Mouse (Mus musculus) liver, postnatal 0 days (tissue): ENCODE measurements around the gene H2al1b. TPM values are rescaled to one million over a fixed set of nuclear protein-coding genes. Genes with fewer than 3 reads are reported as not detected.
"Not testable (repeated sequence)": the region's sequence is repeated elsewhere in the genome, so short reads cannot be mapped to it uniquely, and the experiment has no call there.

Source experiments
- ATAC-seq: fragments of 200-750 bp; cut with Nextera tagmentation; 2 replicates; pipeline ENCODE4 v1.8.0; 2017; ENCODE audit warnings: mild to moderate bottlenecking, moderate library complexity
- DNase-seq: peaks from one replicate; pipeline ENCODE4 v3.0.0-alpha.2; 2016
- H3K27ac ChIP-seq: fragments of 300-500 bp; sonication (generic); 2 replicates; pipeline ENCODE4 v1.5.1; 2014; ENCODE audit warnings: antibody characterized with exemption, moderate library complexity, mild to moderate bottlenecking, low read depth
- H3K27me3 ChIP-seq: fragments of 300-500 bp; sonication (generic); 2 replicates; pipeline ENCODE4 v1.6.1; 2014; ENCODE audit warnings: low read length, control low read depth, mixed read lengths; ENCODE audit not compliant: insufficient read depth
- H3K36me3 ChIP-seq: fragments of 300-500 bp; sonication (generic); replicated peaks from 2 replicates; pipeline ENCODE4 v1.6.1; 2014; ENCODE audit warnings: mild to moderate bottlenecking, control low read depth, low read length, moderate library complexity, mixed read lengths; ENCODE audit not compliant: insufficient read depth
- H3K4me1 ChIP-seq: fragments of 300-500 bp; sonication (generic); 2 replicates; pipeline ENCODE4 v1.6.1; 2014; ENCODE audit warnings: antibody characterized with exemption, mild to moderate bottlenecking, control low read depth; ENCODE audit not compliant: insufficient read depth
- H3K4me2 ChIP-seq: fragments of 300-500 bp; sonication (generic); 2 replicates; pipeline ENCODE4 v1.6.1; 2014; ENCODE audit warnings: low read depth, mild to moderate bottlenecking, low read length, moderate library complexity, mixed read lengths
- H3K4me3 ChIP-seq: fragments of 300-500 bp; sonication (generic); 2 replicates; pipeline ENCODE4 v1.5.1; 2014; ENCODE audit warnings: low read depth, low read length
- H3K9ac ChIP-seq: fragments of 300-500 bp; sonication (generic); replicated peaks from 2 replicates; pipeline ENCODE4 v1.6.1; 2014; ENCODE audit warnings: mild to moderate bottlenecking, moderate library complexity
- H3K9me3 ChIP-seq: fragments of 300-500 bp; sonication (generic); 2 replicates; pipeline ENCODE4 v1.6.1; 2016; ENCODE audit warnings: mild to moderate bottlenecking, control low read depth, low read length, mixed read lengths
- CTCF ChIP-seq: sonication (generic); IDR thresholded peaks from 2 replicates; pipeline ENCODE4 v1.5.1; 2016; ENCODE audit warnings: antibody characterized with exemption, low read depth
- EP300 ChIP-seq: IDR thresholded peaks from 2 replicates; pipeline ENCODE4 v1.6.1; 2016; ENCODE audit warnings: antibody characterized with exemption, low read depth, mild to moderate bottlenecking
- WGBS: fragments of 180-500 bp; shearing (Covaris S2); extraction: QIAGEN DNeasy Blood & Tissue Kit; methylation state at CpG from one replicate; pipeline ENCODE4 v1.1.7; 2014; ENCODE audit not compliant: insufficient replicate concordance; 5-methylcytosine and 5-hydroxymethylcytosine counted together
- polyA plus RNA-seq: library from polyadenylated mRNA; unstranded; fragments of >200 nt; fragmentation: Nextera tagmentation; extraction: Ambion mirVana; gene quantifications from 2 replicates; pipeline ENCODE4 v1.2.1, GENCODE M21; 2015

The H2al1b gene
- polyA plus RNA-seq, 1 experiment from 2014 or later = not detected

DNA sequence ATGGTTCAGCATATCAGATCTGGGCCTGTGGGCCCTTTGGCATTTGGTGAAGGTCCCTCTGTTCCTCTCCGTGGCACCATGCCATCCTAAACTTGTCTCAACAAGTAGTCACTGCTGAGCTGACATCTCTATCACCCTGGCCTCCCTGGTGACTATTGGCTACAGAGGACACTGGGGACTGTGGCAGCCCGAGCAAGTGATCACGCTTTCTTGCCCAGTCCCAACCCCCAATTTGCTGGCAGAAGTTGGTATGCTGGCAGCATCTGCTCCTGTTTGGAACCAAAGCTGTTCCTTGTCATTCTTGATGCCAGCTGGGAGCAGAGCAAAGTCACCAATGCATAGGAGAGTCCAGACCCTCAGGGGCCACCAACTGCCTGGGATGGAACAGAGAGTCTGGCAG is 33.2 kb upstream of the H2al1b start:
- 63% methylated on average over 3 of the region's 3 CpGs for WGBS
- TF ChIP-seq EP300 = no peak
- TF ChIP-seq CTCF = no peak

GRCm38 (mm10) chrX:11273190-11273589 is 29.0 kb upstream of the H2al1b start:
- ATAC-seq = no peak
- 62% methylated on average over 3 of the region's 3 CpGs for WGBS
- TF ChIP-seq EP300 (no peak), CTCF (no peak)

More for the DNA sequence above, 33.2 kb upstream of the H2al1b start:
- Histone ChIP-seq H3K4me3 (no peak overlapping the region), H3K27me3 (peaks cover 3% of the 10 kb centered on the region; the same call in 1 of the 2 replicates), H3K9ac (no peak overlapping the region), H3K4me2 (no peak overlapping the region), H3K36me3 (no peaks in the 10 kb centered on the region), H3K27ac (no peak overlapping the region), H3K9me3 (no peaks in the 10 kb centered on the region), H3K4me1 (no peaks in the 10 kb centered on the region)
- ATAC-seq = no peak
- DNase-seq = no peak

GRCm38 (mm10) chrX:11277083-11277482 is 25.1 kb upstream of the H2al1b start:
- DNase-seq (no peak), ATAC-seq (no peak)
- no peaks in the 10 kb centered on the region for H3K36me3 ChIP-seq
- no peak overlapping the region for H3K27ac ChIP-seq
- TF ChIP-seq EP300 (no peak), CTCF (no peak)
- H3K27me3 ChIP-seq = 0 out of 2 replicates have a peak, but pooled peaks cover 3% of the 10 kb centered on the region
- H3K4me2 ChIP-seq = no peak overlapping the region
- 70% methylated on average over 6 of the region's 6 CpGs for WGBS
- no peaks in the 10 kb centered on the region for H3K9me3 ChIP-seq
- no peaks in the 10 kb centered on the region for H3K4me1 ChIP-seq
- no peak overlapping the region for H3K9ac ChIP-seq
- no peak overlapping the region for H3K4me3 ChIP-seq

More at GRCm38 (mm10) chrX:11273190-11273589, 29.0 kb upstream of the H2al1b start:
- H3K9ac ChIP-seq = no peak overlapping the region
- no peak for DNase-seq
- no peak overlapping the region for H3K27ac ChIP-seq
- H3K27me3 ChIP-seq = peaks cover 3% of the 10 kb centered on the region; the same call in 1 of the 2 replicates
- H3K36me3 ChIP-seq = no peaks in the 10 kb centered on the region
- no peaks in the 10 kb centered on the region for H3K9me3 ChIP-seq
- H3K4me1 ChIP-seq = no peaks in the 10 kb centered on the region
- H3K4me3 ChIP-seq = no peak overlapping the region
- no peak overlapping the region for H3K4me2 ChIP-seq

GRCm38 (mm10) chrX:11280741-11281140 is 21.5 kb upstream of the H2al1b start:
- Histone ChIP-seq H3K9me3 (no peaks in the 10 kb centered on the region), H3K4me1 (no peaks in the 10 kb centered on the region), H3K27ac (no peak overlapping the region), H3K4me3 (no peak overlapping the region), H3K27me3 (0 out of 2 replicates have a peak, but pooled peaks cover 3% of the 10 kb centered on the region), H3K4me2 (no peak overlapping the region), H3K9ac (no peak overlapping the region), H3K36me3 (no peaks in the 10 kb centered on the region)
- no peak for DNase-seq
- 54% methylated on average over 2 of the region's 2 CpGs for WGBS
- TF ChIP-seq CTCF = no peak
- TF ChIP-seq EP300 = no peak
- ATAC-seq = no peak

DNA sequence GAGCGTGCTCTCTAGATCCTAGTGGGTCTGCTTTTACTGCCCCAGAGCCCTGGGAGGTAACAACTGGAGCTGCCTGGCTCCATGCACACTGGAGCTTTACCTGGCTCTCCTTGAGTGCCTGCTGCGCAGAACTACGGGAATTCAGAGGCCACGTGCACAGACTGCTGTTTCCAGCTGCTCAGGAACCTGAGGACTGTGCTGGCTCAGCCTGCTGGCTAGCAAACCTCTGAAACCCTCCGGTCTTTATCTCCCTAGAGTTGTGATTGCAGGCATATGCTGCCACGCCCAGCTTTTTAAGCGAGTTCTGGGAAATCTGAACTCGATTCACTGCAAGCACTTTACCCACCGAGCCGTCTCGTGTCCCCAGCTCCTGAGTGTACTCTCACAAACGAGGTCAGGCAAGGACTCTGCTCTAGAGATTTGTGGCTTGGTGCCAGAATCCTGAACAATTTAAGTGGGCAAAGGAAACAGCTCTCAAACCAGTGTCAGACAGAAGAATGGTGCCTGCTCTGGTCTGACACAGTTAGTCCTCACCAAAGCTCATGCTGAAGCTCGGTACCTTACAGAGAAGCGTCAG is 13.8 kb upstream of the H2al1b start:
- no peaks in the 10 kb centered on the region for H3K4me1 ChIP-seq
- ATAC-seq (no peak), DNase-seq (no peak)
- no peaks in the 10 kb centered on the region for H3K36me3 ChIP-seq
- H3K9ac ChIP-seq = no peak overlapping the region
- H3K9me3 ChIP-seq = no peaks in the 10 kb centered on the region
- 67% methylated on average over 14 of the region's 14 CpGs for WGBS
- H3K27me3 ChIP-seq = no peaks in the 10 kb centered on the region
- H3K4me2 ChIP-seq = no peak overlapping the region
- H3K4me3 ChIP-seq = no peak overlapping the region
- TF ChIP-seq EP300 = no peak
- TF ChIP-seq CTCF = no peak
- no peak overlapping the region for H3K27ac ChIP-seq

- H3K36me3 ChIP-seq = no peaks in the 10 kb centered on the region
- no peak overlapping the region for H3K27ac ChIP-seq
- no peak overlapping the region for H3K9ac ChIP-seq
- H3K9me3 ChIP-seq = no peaks in the 10 kb centered on the region
- no peak overlapping the region for H3K4me2 ChIP-seq
- no peak for ATAC-seq
- DNase-seq = no peak
- no peak overlapping the region for H3K4me3 ChIP-seq
- WGBS = 57% methylated on average over 4 of the region's 4 CpGs
- H3K4me1 ChIP-seq = no peaks in the 10 kb centered on the region
- H3K27me3 ChIP-seq = no peaks in the 10 kb centered on the region
- TF ChIP-seq CTCF (no peak), EP300 (no peak)
These were observed 13.0 kb upstream of the H2al1b start for GRCm38 (mm10) chrX:11289244-11289643.

DNA sequence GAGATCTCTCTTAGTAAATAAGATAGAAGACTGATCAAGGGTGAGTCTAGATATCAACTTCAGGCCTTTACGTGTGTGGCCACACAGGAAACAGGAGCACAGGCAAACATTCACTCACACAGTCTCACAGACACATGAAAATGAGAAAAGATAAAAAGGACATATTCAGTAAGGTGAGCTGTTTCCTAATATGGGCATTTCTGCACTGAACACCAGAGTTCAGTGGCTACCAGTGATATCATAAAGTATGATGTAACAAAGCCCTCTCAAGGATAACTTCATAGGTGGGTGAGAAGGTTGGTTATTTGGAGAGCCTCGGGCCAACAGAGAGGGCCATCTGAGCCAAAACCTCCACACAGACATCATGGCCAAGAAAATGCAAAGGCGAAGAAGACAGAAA is 3.3 kb upstream of the H2al1b start, which contains the start of gene H2al1a:
Gene H2al1a (plus strand): TSS at position 301 of the 400 bp plus-strand sequence.
- no CpG with 5 or more reads among the region's 3 CpGs for WGBS

GRCm38 (mm10) chrX:11305355-11305754 is 3.1 kb downstream of the H2al1b start, which contains the start of gene H2al1c:
Gene H2al1c (plus strand): TSS chrX:11305655.
- not testable (repeated sequence) for H3K4me1 ChIP-seq, H3K4me3 ChIP-seq, H3K36me3 ChIP-seq, H3K4me2 ChIP-seq, H3K9ac ChIP-seq, H3K9me3 ChIP-seq, ATAC-seq, H3K27ac ChIP-seq, H3K27me3 ChIP-seq, DNase-seq
- WGBS = 67% methylated on average over 1 of the region's 6 CpGs

More for the DNA sequence above, 3.3 kb upstream of the H2al1b start, which contains the start of gene H2al1a:
- not testable (repeated sequence) for H3K27ac ChIP-seq, H3K4me1 ChIP-seq, H3K9me3 ChIP-seq, H3K4me2 ChIP-seq, ATAC-seq, H3K9ac ChIP-seq, H3K36me3 ChIP-seq, H3K27me3 ChIP-seq, H3K4me3 ChIP-seq, DNase-seq

GRCm38 (mm10) chrX:11308524-11308923 is 6.3 kb downstream of the H2al1b start, which contains the start of gene H2al1d:
Gene H2al1d (plus strand): TSS chrX:11308824.
- not testable (repeated sequence) for H3K36me3 ChIP-seq, H3K9me3 ChIP-seq, H3K27me3 ChIP-seq, H3K4me3 ChIP-seq, H3K9ac ChIP-seq, H3K4me2 ChIP-seq, H3K4me1 ChIP-seq, ATAC-seq, H3K27ac ChIP-seq, DNase-seq
- WGBS = no CpG with 5 or more reads among the region's 6 CpGs
